Mouse (Mus musculus): ENCODE data around the gene Olfr695.
"Not testable (repeated sequence)": the region's sequence is repeated elsewhere in the genome, so short reads cannot be mapped to it uniquely, and the experiment has no call there.

Gene Olfr695

GRCm38 (mm10) chr7:106716296-106716695, at the start of gene Olfr695:
Gene Olfr695, minus strand, starts transcription at chr7:106716396.
- DNase-seq (ENCODE audit: low spot score in 2 of 2): no peak

- not testable (repeated sequence) for DNase-seq (ENCODE audit: low spot score in 2 of 2)
Measured at GRCm38 (mm10) chr7:106761008-106761407, 44.8 kb upstream of the Olfr695 start.

- no peak for DNase-seq (ENCODE audit: low spot score in 2 of 2)
Measured at GRCm38 (mm10) chr7:106758800-106759199, 42.6 kb upstream of the Olfr695 start.

GRCm38 (mm10) chr7:106755297-106755696, 39.1 kb upstream of the Olfr695 start, which contains the start of gene Olfr698:
Gene Olfr698, minus strand, starts transcription at chr7:106755397.
- DNase-seq (ENCODE audit: low spot score in 2 of 2): no peak

GRCm38 (mm10) chr7:106745811-106746210, 29.6 kb upstream of the Olfr695 start:
- DNase-seq (ENCODE audit: low spot score in 2 of 2): no peak

GRCm38 (mm10) chr7:106742343-106742742, 26.1 kb upstream of the Olfr695 start, which contains the start of gene Olfr697:
Gene Olfr697, minus strand, starts transcription at chr7:106742443.
- DNase-seq (ENCODE audit: low spot score in 2 of 2): no peak

- no peak for DNase-seq (ENCODE audit: low spot score in 2 of 2)
Measured at GRCm38 (mm10) chr7:106737028-106737427, 20.8 kb upstream of the Olfr695 start.

GRCm38 (mm10) chr7:106733717-106734116, 17.5 kb upstream of the Olfr695 start:
- no peak for DNase-seq (ENCODE audit: low spot score in 2 of 2)

GRCm38 (mm10) chr7:106725654-106726053, 9.5 kb upstream of the Olfr695 start:
- not testable (repeated sequence) for DNase-seq (ENCODE audit: low spot score in 2 of 2)

GRCm38 (mm10) chr7:106711463-106711862, 4.7 kb downstream of the Olfr695 start:
- DNase-seq (ENCODE audit: low spot score in 2 of 2): no peak

- DNase-seq (ENCODE audit: low spot score in 2 of 2): not testable (repeated sequence)
Measured at GRCm38 (mm10) chr7:106707705-106708104, 8.5 kb downstream of the Olfr695 start.

GRCm38 (mm10) chr7:106696891-106697290, 19.3 kb downstream of the Olfr695 start:
- DNase-seq (ENCODE audit: low spot score in 2 of 2): no peak

- DNase-seq (ENCODE audit: low spot score in 2 of 2): no peak
Measured at GRCm38 (mm10) chr7:106692976-106693375, 23.2 kb downstream of the Olfr695 start.

- no peak for DNase-seq (ENCODE audit: low spot score in 2 of 2)
Measured at GRCm38 (mm10) chr7:106691714-106692113, 24.5 kb downstream of the Olfr695 start, which contains the start of gene Olfr694. Gene Olfr694, minus strand, starts transcription at chr7:106691814.

GRCm38 (mm10) chr7:106685382-106685781, 30.8 kb downstream of the Olfr695 start:
- DNase-seq (ENCODE audit: low spot score in 2 of 2): no peak

GRCm38 (mm10) chr7:106680484-106680883, 35.7 kb downstream of the Olfr695 start, which contains the start of gene Olfr693:
Gene Olfr693, minus strand, starts transcription at chr7:106680584.
- DNase-seq (ENCODE audit: low spot score in 2 of 2): no peak
